Comparison of ENCODE assay signal across 9 mouse cellular contexts in genomic region chr11:34314534-34315379, GRCm38 (mm10). TPM values are rescaled to one million over a fixed set of nuclear protein-coding genes. Genes with fewer than 3 reads are reported as not detected.
A peak's percentile ranks its signal among the peaks of the same experiment; 100 is the strongest.
DNase-seq lines count a peak whose midpoint lies in the region; ATAC-seq lines count a peak whose summit lies in the region.
"Had no signal": no experiment of that assay in that cellular context is flagged by ENCODE, and none has a peak within 500 bp of the region (broad histone marks: within the 10 kb centered on the region; RNA-seq: fewer than 3 reads in every experiment).

TSS of gene Fam196b (plus strand) at chr11:34314822.

- no peaks in the 10 kb centered on the region for H3K9me3 ChIP-seq in heart, embryonic 11.5 days (replicated peaks; ENCODE audit: control insufficient read depth, low read length)
- no peaks in the 10 kb centered on the region for H3K9me3 ChIP-seq in stomach, embryonic 16.5 days (replicated peaks; ENCODE audit: control insufficient read depth, low read length)
- H3K9me3 ChIP-seq: megakaryocyte, embryonic 14.5 days had no signal

- peak within 1 kb of the TSS; percentile 37 for H3K4me3 ChIP-seq in heart, embryonic 11.5 days (ENCODE audit: low read depth, low read length)
- H3K4me3 ChIP-seq in stomach, embryonic 16.5 days (replicated peaks; ENCODE audit: low read length): peak within 1 kb of the TSS; percentile 37
- H3K4me3 ChIP-seq: megakaryocyte, embryonic 14.5 days had no signal

- H3K27me3 ChIP-seq in heart, embryonic 11.5 days (ENCODE audit: control insufficient read depth, insufficient read depth, low read length): no peaks in the 10 kb centered on the region
- no peaks in the 10 kb centered on the region for H3K27me3 ChIP-seq in stomach, embryonic 16.5 days (ENCODE audit: control insufficient read depth, insufficient read depth, low read length)
- H3K27me3 ChIP-seq: megakaryocyte, embryonic 14.5 days had no signal

- H3K36me3 ChIP-seq in heart, embryonic 11.5 days (ENCODE audit: control insufficient read depth, insufficient read depth, low read length): no peaks in the 10 kb centered on the region
- H3K36me3 ChIP-seq in stomach, embryonic 16.5 days (ENCODE audit: control insufficient read depth, insufficient read depth, low read length): no peaks in the 10 kb centered on the region

- H3K9ac ChIP-seq in heart, embryonic 11.5 days (ENCODE audit: low read depth, low read length): peak within 1 kb of the TSS; percentile 34; the same call in 1 of the 2 replicates
- no peak within 1 kb of the TSS for H3K9ac ChIP-seq in stomach, embryonic 16.5 days (ENCODE audit: low read length)

- 6% methylated on average over 13 of the region's 13 CpGs for WGBS in heart, embryonic 11.5 days (ENCODE audit: insufficient replicate concordance)
- WGBS in stomach, embryonic 16.5 days: 8% methylated on average over 13 of the region's 13 CpGs

- no peak within 1 kb of the TSS for H3K27ac ChIP-seq in heart, embryonic 11.5 days (ENCODE audit: low read depth, low read length)
- H3K27ac ChIP-seq in stomach, embryonic 16.5 days (ENCODE audit: low read length): no peak within 1 kb of the TSS

- DNase-seq in right cerebral cortex, adult 18-20 months: peak; percentile 42
- no peak for DNase-seq in right cerebral cortex, postnatal 14 days
- peak; percentile 42 for DNase-seq in cerebellum, adult 9-10 months
- DNase-seq in kidney, postnatal 10 days: peak; percentile 23
- peak; percentile 46 for DNase-seq in lung, postnatal 36 days
- no peak for DNase-seq in c-Kit-positive CD71-positive TER-119-positive erythroid progenitor cells, embryonic 14.5 days (ENCODE audit: low spot score)

- peaks cover 3% of the 10 kb centered on the region; the same call in 1 of the 2 replicates for H3K4me1 ChIP-seq in heart, embryonic 11.5 days (ENCODE audit: control insufficient read depth, insufficient read depth, low read length)
- H3K4me1 ChIP-seq in stomach, embryonic 16.5 days (ENCODE audit: control insufficient read depth, insufficient read depth, low read length): no peaks in the 10 kb centered on the region

- peak within 1 kb of the TSS; percentile 68 for H3K4me2 ChIP-seq in heart, embryonic 11.5 days
- peak within 1 kb of the TSS; percentile 54 for H3K4me2 ChIP-seq in stomach, embryonic 16.5 days (ENCODE audit: low read depth, low read length)

- ATAC-seq in heart, embryonic 11.5 days (replicated peaks; ENCODE audit: insufficient number of reproducible peaks, low FRiP score, low TSS enrichment): no peak
- ATAC-seq in stomach, embryonic 16.5 days (ENCODE audit: insufficient read depth, low FRiP score): 0 out of 2 replicates have a peak, but pooled peaks have one; percentile 33

RNA-seq across cellular contexts. Expression of gene Fam196b, which starts in this region (rescaled TPM):
- polyA plus RNA-seq in heart, embryonic 11.5 days (2014; fragmentation: Nextera tagmentation; extraction: Ambion mirVana): 0.27 and 0.43 TPM in 2 replicates
- 0.24 and 0.37 TPM in 2 replicates for polyA plus RNA-seq in stomach, embryonic 16.5 days (2015; fragmentation: Nextera tagmentation; extraction: Ambion mirVana)

Comparison
In these comparisons a context has a peak if more than half of its experiments do, and no peak if none do; other contexts are left out.
1. DNase-seq: peak in right cerebral cortex, adult 18-20 months (single experiment), cerebellum, adult 9-10 months (single experiment), kidney, postnatal 10 days (single experiment) and lung, postnatal 36 days (single experiment); none in right cerebral cortex, postnatal 14 days (single experiment) and c-Kit-positive CD71-positive TER-119-positive erythroid progenitor cells, embryonic 14.5 days (single experiment).
2. Peak in ATAC-seq, H3K4me3 ChIP-seq and H3K4me2 ChIP-seq in stomach, embryonic 16.5 days; RNA of the gene not detected or under 1 TPM.